Mouse (Mus musculus): ENCODE data around the gene 1700024G13Rik. TPM values are rescaled to one million over a fixed set of nuclear protein-coding genes. Genes with fewer than 3 reads are reported as not detected.

1700024G13Rik gene
- total RNA-seq, 2 experiments from 2014 or later: not detected

- no peak for DNase-seq
Observed at GRCm38 (mm10) chr14:32332515-32333445, 55.4 kb downstream of the 1700024G13Rik start.

- DNase-seq: peak in 1 of 2 experiments; percentile 15
Observed at GRCm38 (mm10) chr14:32327366-32327765, 60.8 kb downstream of the 1700024G13Rik start.

Other genes starting within 250 kb of the 1700024G13Rik start
- not detected for gene Msmb, start 246.4 kb downstream of the 1700024G13Rik start, total RNA-seq (2021)
- gene Ncoa4, start 228.5 kb downstream of the 1700024G13Rik start, total RNA-seq (2021): 100 to 1,000 TPM; 102 to 111 TPM
- 10 to 100 TPM; 71.3 to 81.9 TPM for gene Timm23, start 186.5 kb downstream of the 1700024G13Rik start, total RNA-seq (2021)
- 10 to 100 TPM; 43.0 to 49.8 TPM for gene Parg, start 186.4 kb downstream of the 1700024G13Rik start, total RNA-seq (2021)
- 10 to 100 TPM; 79.9 to 84.8 TPM for gene Ogdhl, start 66.4 kb downstream of the 1700024G13Rik start, total RNA-seq (2021)
- not detected for gene Slc18a3, start 76.5 kb upstream of the 1700024G13Rik start, total RNA-seq (2021)
- not detected for gene Chat, start 77.6 kb upstream of the 1700024G13Rik start, total RNA-seq (2021)
- gene Ercc6, start 125.1 kb upstream of the 1700024G13Rik start, total RNA-seq (2021): 10 to 100 TPM; 21.6 to 26.7 TPM
- not detected for gene Prrxl1, start 211.0 kb upstream of the 1700024G13Rik start, total RNA-seq (2021)